Mouse (Mus musculus) T-helper 17 cell (primary cell): ENCODE data around the gene Garnl3.

Experiments
- in situ Hi-C, 2 experiments: fragments of 300-600 bp; cut with MboI, MseI; formaldehyde crosslinking; loops; 1 replicate in 1 of 2; 2 replicates in 1 of 2; pipeline ENCODE4 v1.15.1; 2025; ENCODE audit warnings: high pct_unique_total_duplicates in 2 of 2

Gene Garnl3

GRCm38 (mm10) chr2:32981725-32982271 is 149.7 kb downstream of the Garnl3 start, which contains the start of gene Slc2a8:
TSS of gene Slc2a8 (minus strand) at chr2:32982083.
- in situ Hi-C loops, result loop anchor here in 1 of 2 experiments (5.0 kb wide), 1 partner anchor 534 kb away; no protein-coding TSS in a partner anchor

GRCm38 (mm10) chr2:32981281-32981680 is 150.2 kb downstream of the Garnl3 start:
- in situ Hi-C loops, result loop anchor here in 1 of 2 experiments (5.0 kb wide), 1 partner anchor 534 kb away; no protein-coding TSS in a partner anchor

- in situ Hi-C loops, result loop anchor here in 1 of 2 experiments (5.0 kb wide), 1 partner anchor 532 kb away; no protein-coding TSS in a partner anchor
These were observed 151.8 kb downstream of the Garnl3 start for GRCm38 (mm10) chr2:32979675-32980074.

- in situ Hi-C loops, result no loop called here
These were observed 152.8 kb downstream of the Garnl3 start for GRCm38 (mm10) chr2:32978675-32979074.

- in situ Hi-C loops, result no loop called here
These were observed 154.3 kb downstream of the Garnl3 start for GRCm38 (mm10) chr2:32977114-32977513.

GRCm38 (mm10) chr2:32974216-32974615 is 157.2 kb downstream of the Garnl3 start:
- in situ Hi-C loops, result no loop called here

GRCm38 (mm10) chr2:32971235-32971634 is 160.2 kb downstream of the Garnl3 start:
- in situ Hi-C loops, result no loop called here

DNA sequence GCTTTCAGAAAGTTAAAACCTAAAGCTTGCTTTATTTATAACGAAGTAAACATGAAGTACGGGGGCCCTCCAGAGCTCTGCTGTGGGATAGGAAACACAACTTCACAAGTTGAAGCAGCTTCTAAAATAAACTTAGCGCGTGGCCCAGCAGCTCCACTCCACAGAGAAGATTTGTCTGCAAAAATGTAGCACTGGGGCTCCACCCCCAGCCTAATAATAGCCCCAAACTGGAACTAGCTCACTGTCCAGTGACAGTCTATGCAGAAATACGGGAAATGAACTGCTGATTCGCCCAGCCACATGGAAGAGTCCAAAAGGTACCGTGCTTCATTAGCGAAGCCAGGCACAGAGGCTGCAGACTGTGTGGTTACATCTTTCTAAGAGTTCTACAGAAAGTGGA is 162.1 kb downstream of the Garnl3 start:
- in situ Hi-C loops, result loop anchor here (10.0 kb wide), 3 partner anchors 835 to 1995 kb away; partner anchors contain the start of genes Hspa5 (in 1 of the 2) and Traf1 (in 1 of the 2)

- in situ Hi-C loops, result loop anchor here (10.0 kb wide), 3 partner anchors 833 to 1997 kb away; partner anchors contain the start of genes Hspa5 (in 1 of the 2) and Traf1 (in 1 of the 2)
These were observed 163.3 kb downstream of the Garnl3 start for GRCm38 (mm10) chr2:32968024-32968614.

DNA sequence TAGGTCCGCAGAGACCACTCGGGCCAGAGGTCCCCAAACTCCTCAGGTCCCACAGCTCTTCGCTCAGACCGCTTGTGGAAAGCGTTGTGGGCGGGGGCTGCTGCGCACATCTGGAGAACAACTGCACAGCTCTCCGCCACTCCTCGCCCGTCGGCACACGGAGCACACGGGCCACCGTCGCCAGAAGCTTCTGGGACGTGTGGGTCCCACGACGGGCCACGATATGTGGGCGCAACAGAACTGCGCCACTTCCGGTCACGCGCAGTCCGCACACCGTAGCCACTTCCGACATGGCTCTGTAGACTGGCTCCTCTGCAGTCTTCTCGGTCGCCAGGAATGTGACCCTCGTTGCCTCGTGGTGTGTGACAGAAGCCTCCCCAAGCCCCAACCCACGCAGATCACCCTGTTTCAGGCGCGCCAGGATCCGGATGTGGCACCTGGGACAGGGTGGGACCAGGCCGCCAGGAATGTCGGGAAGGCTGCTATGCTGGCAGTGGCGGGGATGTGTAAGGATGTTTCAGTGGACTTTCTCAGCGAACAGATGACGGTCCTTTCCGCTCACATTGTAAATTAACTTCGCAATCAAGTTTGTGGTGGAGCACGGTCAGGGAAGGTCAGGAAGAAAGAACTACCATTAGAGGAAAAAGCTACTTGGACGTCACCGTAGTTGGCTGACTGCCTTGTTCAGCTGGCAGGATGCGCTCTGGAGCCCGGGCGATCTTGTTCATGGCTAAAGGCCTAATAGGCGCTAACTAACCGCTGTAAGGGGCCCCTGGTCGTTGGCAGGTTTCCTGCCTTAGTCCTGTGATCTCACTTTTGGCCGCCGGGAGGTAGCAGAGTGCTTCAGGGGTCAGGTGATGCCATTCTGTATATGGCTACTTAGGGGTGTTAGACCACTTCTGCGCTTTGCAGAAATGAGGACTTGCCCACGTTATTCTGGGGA is 164.5 kb downstream of the Garnl3 start:
- in situ Hi-C loops, result loop anchor here (10.0 kb wide), 3 partner anchors 832 to 1998 kb away; partner anchors contain the start of genes Hspa5 (in 1 of the 2) and Traf1 (in 1 of the 2)

DNA sequence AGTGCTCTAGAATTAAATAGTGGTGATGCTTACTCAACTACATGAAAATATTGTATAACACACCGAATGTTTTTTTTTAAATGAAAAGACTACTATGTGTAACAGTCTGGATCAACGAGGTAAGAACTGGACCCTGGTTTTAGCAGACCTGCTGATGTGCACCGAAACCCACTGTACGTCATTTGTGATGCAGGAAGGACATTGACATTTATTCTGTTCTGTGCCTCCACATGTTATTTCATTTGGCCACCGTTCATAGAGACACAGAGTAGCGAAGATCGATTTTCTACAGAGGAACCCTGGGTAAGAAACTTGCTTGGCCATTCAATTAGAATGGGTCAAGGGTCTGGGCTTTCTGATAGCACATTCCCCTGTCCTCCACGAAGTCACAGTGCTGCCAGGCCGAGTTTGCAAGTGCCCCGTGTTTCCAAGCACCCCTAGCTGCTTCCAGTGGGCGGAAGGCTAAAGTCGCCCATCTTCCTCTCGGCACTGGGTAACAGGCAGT is 165.2 kb downstream of the Garnl3 start:
- in situ Hi-C loops, result loop anchor here (10.0 kb wide), 3 partner anchors 831 to 1999 kb away; partner anchors contain the start of genes Hspa5 (in 1 of the 2) and Traf1 (in 1 of the 2)

- in situ Hi-C loops, result loop anchor here (10.0 kb wide), 3 partner anchors 831 to 1999 kb away; partner anchors contain the start of genes Hspa5 (in 1 of the 2) and Traf1 (in 1 of the 2)
These were observed 165.8 kb downstream of the Garnl3 start for GRCm38 (mm10) chr2:32965511-32966183.

DNA sequence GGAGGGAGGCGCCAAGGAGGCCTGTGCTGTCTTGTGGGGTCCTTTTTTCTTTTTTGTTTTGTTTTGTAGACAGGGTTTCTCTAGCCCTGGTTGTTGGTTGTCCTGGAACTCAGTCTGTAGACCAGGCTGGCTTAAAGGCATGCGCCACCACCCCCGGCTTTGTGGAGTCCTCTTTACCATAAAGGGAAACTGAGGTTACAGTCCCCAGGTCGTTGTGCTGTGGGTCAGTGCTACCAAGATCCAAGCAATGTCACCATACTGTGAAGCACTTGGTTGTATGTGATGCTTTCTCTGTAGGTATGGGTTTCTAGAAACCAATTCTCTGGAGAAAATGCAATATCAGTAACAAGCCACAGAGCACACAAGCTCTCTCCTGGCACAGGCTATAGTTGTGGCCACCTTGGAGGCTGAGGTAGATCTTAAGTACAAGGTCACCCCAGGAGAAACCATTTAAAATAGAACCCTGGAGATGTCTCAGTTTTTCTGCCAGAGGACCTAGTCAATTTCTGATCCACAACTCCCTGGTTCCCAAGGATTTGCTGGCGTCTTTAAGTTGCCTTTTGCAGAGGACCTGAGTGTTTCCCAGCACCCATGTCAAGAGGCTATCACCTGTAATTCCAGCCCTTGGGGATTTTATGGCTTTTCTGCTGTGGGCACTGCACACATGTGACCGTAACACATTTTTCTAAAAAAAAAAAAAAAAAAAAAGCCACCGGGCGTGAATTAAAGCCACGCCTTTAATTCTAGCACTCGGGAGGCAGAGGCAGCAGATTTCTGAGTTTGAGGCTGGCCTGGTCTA is 166.6 kb downstream of the Garnl3 start:
- in situ Hi-C loops, result loop anchor here (10.0 kb wide), 3 partner anchors 830 to 2000 kb away; partner anchors contain the start of genes Hspa5 (in 1 of the 2) and Traf1 (in 1 of the 2)

DNA sequence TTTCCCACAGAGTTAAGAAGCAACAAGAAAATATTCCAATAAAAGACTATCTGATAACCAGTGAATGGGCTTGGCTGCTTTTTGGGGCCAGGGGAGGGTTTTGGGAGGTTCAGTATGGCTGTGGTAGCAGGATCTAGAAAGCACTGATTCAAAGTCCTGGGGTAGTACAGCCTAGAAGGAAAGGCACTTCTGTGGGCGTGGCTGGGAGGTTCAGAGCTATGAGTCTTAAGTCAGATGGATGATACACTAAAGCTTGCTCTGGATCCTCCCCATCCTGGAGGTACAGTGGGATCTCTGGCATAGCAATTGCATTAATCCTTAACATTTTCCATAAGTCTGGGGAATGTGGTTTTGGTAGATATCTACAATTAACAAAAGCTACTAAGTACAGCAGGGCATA is 167.5 kb downstream of the Garnl3 start:
- in situ Hi-C loops, result loop anchor here (10.0 kb wide), 3 partner anchors 829 to 2001 kb away; partner anchors contain the start of genes Hspa5 (in 1 of the 2) and Traf1 (in 1 of the 2)

GRCm38 (mm10) chr2:32963544-32963943 is 167.9 kb downstream of the Garnl3 start:
- in situ Hi-C loops, result loop anchor here (10.0 kb wide), 3 partner anchors 829 to 2001 kb away; partner anchors contain the start of genes Hspa5 (in 1 of the 2) and Traf1 (in 1 of the 2)

GRCm38 (mm10) chr2:32962875-32963220 is 168.6 kb downstream of the Garnl3 start:
- in situ Hi-C loops, result loop anchor here (10.0 kb wide), 3 partner anchors 828 to 2002 kb away; partner anchors contain the start of genes Hspa5 (in 1 of the 2) and Traf1 (in 1 of the 2)

GRCm38 (mm10) chr2:32962062-32962874 is 169.2 kb downstream of the Garnl3 start:
- in situ Hi-C loops, result loop anchor here (10.0 kb wide), 3 partner anchors 827 to 2003 kb away; partner anchors contain the start of genes Hspa5 (in 1 of the 2) and Traf1 (in 1 of the 2)
